Mouse (Mus musculus): Measurements from ENCODE around the gene Gm20696.

DNA sequence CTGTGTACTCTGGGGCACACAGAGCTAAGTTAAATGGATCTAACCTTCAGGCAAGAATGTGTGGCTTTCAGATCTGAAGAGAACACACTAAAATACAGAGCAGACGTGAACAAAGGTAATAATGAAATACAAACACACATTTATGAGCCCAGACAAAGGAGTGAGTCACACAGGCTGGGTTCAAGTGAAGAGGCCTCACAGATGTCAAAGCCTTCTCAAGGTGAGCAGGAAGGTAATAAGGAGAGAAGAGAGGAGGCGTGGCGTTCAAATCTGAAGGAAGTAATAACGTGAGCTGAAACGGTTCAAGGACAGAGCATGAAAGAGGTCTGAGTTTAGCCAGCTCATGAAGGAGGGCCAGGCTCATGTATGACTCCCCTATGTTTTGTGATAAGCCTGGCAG is 445.4 kb downstream of the Gm20696 start:
- TF ChIP-seq CTCF (IDR thresholded peaks at IDR 0.05; ENCODE audit: low read depth, low read length), result no peak
- no peak for TF ChIP-seq POLR2A (IDR thresholded peaks at IDR 0.05; ENCODE audit: borderline replicate concordance, low read depth, low read length)

Measured in bone marrow macrophage, adult 2 months (primary cell).